ENCODE assay signal across 10 mouse cellular contexts in genomic region chr12:97888801-97889455, GRCm38 (mm10).
DNase-seq lines count a peak whose midpoint lies in the region; ATAC-seq lines count a peak whose summit lies in the region.
"Had no signal": no experiment of that assay in that cellular context is flagged by ENCODE, and none has a peak within 500 bp of the region (broad histone marks: within the 10 kb centered on the region; RNA-seq: fewer than 3 reads in every experiment).

No protein-coding gene starts in this region.

- H3K9ac ChIP-seq in limb, embryonic 13.5 days, result no peak overlapping the region
- H3K9ac ChIP-seq: liver, embryonic 15.5 days had no signal

- H3K4me1 ChIP-seq in heart, embryonic 10.5 days, result peaks cover 10% of the 10 kb centered on the region; the same call in 1 of the 2 replicates
- H3K4me1 ChIP-seq in limb, embryonic 13.5 days, result peaks cover 15% of the 10 kb centered on the region
- H3K4me1 ChIP-seq: liver, embryonic 15.5 days had no signal

- no peaks in the 10 kb centered on the region for H3K9me3 ChIP-seq in heart, embryonic 10.5 days
- H3K9me3 ChIP-seq in limb, embryonic 13.5 days, result no peaks in the 10 kb centered on the region
- H3K9me3 ChIP-seq: liver, embryonic 15.5 days had no signal

- WGBS in heart, embryonic 10.5 days, result 29% methylated on average over 12 of the region's 12 CpGs
- WGBS in limb, embryonic 13.5 days, result 3% methylated on average over 12 of the region's 12 CpGs

- peak overlapping the region; percentile 13; the same call in 1 of the 2 replicates for H3K4me3 ChIP-seq in heart, embryonic 10.5 days
- peak overlapping the region; percentile 23 for H3K4me3 ChIP-seq in limb, embryonic 13.5 days
- H3K4me3 ChIP-seq: liver, embryonic 15.5 days had no signal

- H3K27me3 ChIP-seq in heart, embryonic 10.5 days (ENCODE audit: insufficient read depth, poor library complexity, severe bottlenecking), result no peaks in the 10 kb centered on the region
- H3K27me3 ChIP-seq in limb, embryonic 13.5 days, result peaks cover 5% of the 10 kb centered on the region; the same call in 1 of the 2 replicates
- H3K27me3 ChIP-seq: liver, embryonic 15.5 days had no signal

- peak; percentile 44; the same call in 1 of the 2 replicates for ATAC-seq in limb, embryonic 13.5 days (ENCODE audit: low FRiP score, low read depth)
- ATAC-seq: activated CD4-positive, CD25-positive, alpha-beta regulatory T cell, adult 4 months had no signal

- no peak for DNase-seq in heart, embryonic 10.5 days (ENCODE audit: low spot score)
- no peak for DNase-seq in heart, adult 18-20 months
- peak; percentile 31 to 47 for DNase-seq in right cerebral cortex, postnatal 10 days (ENCODE audit: low spot score in 2 of 2)
- DNase-seq in right cerebral cortex, postnatal 36 days (ENCODE audit: low spot score in 2 of 2), result no peak
- no peak for DNase-seq in adrenal gland, postnatal 10 days
- DNase-seq in adrenal gland, adult 8-10 months, result no peak
- no peak for DNase-seq in urinary bladder, postnatal 36 days (ENCODE audit: low spot score in 2 of 2)

- H3K27ac ChIP-seq in heart, embryonic 10.5 days, result no peak overlapping the region
- no peak overlapping the region for H3K27ac ChIP-seq in limb, embryonic 13.5 days
- H3K27ac ChIP-seq: liver, embryonic 15.5 days had no signal

- H3K4me2 ChIP-seq in limb, embryonic 13.5 days (replicated peaks), result peak overlapping the region; percentile 55
- H3K4me2 ChIP-seq: liver, embryonic 15.5 days had no signal

- no peaks in the 10 kb centered on the region for H3K36me3 ChIP-seq in heart, embryonic 10.5 days
- H3K36me3 ChIP-seq in limb, embryonic 13.5 days, result no peaks in the 10 kb centered on the region
- H3K36me3 ChIP-seq: liver, embryonic 15.5 days had no signal

Comparison
In these comparisons a context has a peak if more than half of its experiments do, and no peak if none do; other contexts are left out.
1. DNase-seq: peak in right cerebral cortex, postnatal 10 days (2 of 2); none in heart, embryonic 10.5 days (single experiment), heart, adult 18-20 months (0 of 2), right cerebral cortex, postnatal 36 days (0 of 2), adrenal gland, postnatal 10 days (single experiment), adrenal gland, adult 8-10 months (single experiment) and urinary bladder, postnatal 36 days (0 of 2).